Mouse (Mus musculus): ENCODE results near the gene Cacna1g.

DNA sequence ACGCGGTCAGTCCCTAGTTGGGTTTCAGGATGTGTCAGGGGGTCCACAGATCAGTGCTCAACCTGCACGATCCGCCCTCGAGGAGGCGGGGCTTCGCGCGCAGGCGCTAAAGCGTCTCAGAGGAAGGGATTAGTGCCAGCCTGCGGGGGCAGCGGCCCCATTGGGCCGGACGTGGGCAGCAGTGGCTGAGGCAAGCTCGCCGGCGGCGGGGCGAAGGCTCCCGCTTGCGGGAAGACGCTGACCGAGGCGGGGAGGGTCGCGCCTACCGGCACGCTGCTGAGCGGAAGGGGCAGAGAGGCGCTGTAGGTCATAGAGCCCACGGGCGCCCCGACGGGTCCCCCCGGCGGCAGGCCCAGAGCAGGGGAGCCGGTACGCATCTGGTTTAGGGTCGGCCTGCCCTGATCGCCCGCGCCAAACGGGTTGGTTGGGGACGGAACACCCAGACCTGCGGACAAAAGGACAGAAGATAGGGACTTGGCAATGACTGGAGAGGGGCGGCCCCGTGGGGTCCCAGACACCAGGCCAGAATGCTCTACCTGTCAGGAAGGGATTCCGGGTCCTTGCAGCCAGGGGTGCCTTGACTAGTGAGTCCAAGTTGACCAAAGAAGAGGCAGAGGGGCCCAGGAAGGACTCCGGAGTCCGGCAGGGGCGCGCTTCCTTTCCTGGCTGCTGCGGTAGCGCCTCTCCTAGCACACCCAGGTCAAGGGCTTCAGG lies 17.2 kb upstream of the Cacna1g start:
- peak; percentile 55; the same call in 1 of the 2 replicates for TF ChIP-seq POLR2A (IDR thresholded peaks at IDR 0.05; ENCODE audit: insufficient read depth, low read depth, low read length)
- TF ChIP-seq CTCF (IDR thresholded peaks at IDR 0.05; ENCODE audit: insufficient read depth, low read depth, low read length), result no peak

All from olfactory bulb, adult 2 months (tissue).